Mouse (Mus musculus): ENCODE measurements around the gene Lats1. TPM values are rescaled to one million over a fixed set of nuclear protein-coding genes. Genes with fewer than 3 reads are reported as not detected.
"Not testable (repeated sequence)": the region's sequence is repeated elsewhere in the genome, so short reads cannot be mapped to it uniquely, and the experiment has no call there.

The Lats1 gene
- total and polyA plus RNA-seq, 3 experiments = 11.1 to 73.4 (median 17.8) TPM

GRCm38 (mm10) chr10:7745528-7745927 lies 64.5 kb downstream of the Lats1 start:
- not testable (repeated sequence) for DNase-seq (ENCODE audit: low read depth, low spot score); H3K9me3 ChIP-seq (replicated peaks; ENCODE audit: insufficient read depth, low read length); H3K9ac ChIP-seq (ENCODE audit: control insufficient read depth, low read depth, low read length, poor library complexity, severe bottlenecking)

DNA sequence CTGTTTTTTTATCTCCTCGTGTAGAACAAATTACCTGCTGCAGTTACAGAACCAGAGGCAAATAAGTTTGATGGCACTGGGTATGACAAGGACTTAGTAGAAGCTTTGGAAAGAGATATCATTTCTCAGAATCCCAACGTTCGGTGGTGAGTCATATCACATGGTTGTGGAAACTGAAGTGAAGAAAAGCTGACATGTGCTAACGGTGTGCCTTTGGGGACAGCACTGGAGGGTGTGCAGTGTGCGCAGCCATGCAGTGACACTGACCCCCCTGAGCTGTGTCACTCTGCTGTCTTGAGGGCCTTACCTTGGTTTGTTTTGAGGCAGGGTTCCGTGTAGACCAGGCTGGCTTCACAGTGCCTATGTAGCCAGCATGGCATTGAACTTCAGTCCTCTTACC lies 67.7 kb downstream of the Lats1 start:
- Histone ChIP-seq H3K9ac (ENCODE audit: control insufficient read depth, low read depth, low read length, poor library complexity, severe bottlenecking) (no peak overlapping the region), H3K27me3 (ENCODE audit: control insufficient read depth in 1 of 2, insufficient read depth in 2 of 2, low read length in 2 of 2) (no peaks in the 10 kb centered on the region), H3K36me3 (ENCODE audit: control insufficient read depth in 1 of 2, insufficient read depth in 2 of 2, low read length in 2 of 2) (peaks cover 3 to 18% of the 10 kb centered on the region in 2 experiments; a peak in 3 of 4 replicates), H3K79me2 (ENCODE audit: control insufficient read depth, insufficient read depth, low read length, poor library complexity) (no peaks in the 10 kb centered on the region), H3K9me3 (replicated peaks; ENCODE audit: insufficient read depth, low read length) (no peaks in the 10 kb centered on the region), H3K4me3 (ENCODE audit: control insufficient read depth in 1 of 2, insufficient read depth in 1 of 2, low read depth in 2 of 2, low read length in 2 of 2) (no peak overlapping the region), H3K27ac (ENCODE audit: control insufficient read depth, low read depth, low read length) (no peak overlapping the region), H3K4me1 (ENCODE audit: control insufficient read depth in 1 of 2, insufficient read depth in 2 of 2, low read length in 2 of 2) (no peaks in the 10 kb centered on the region)
- no peak for DNase-seq (ENCODE audit: low read depth, low spot score)
- TF ChIP-seq ZKSCAN1 (IDR thresholded peaks at IDR 0.05; ENCODE audit: low read depth, low read length) (no peak), USF2 (IDR thresholded peaks at IDR 0.05; ENCODE audit: borderline replicate concordance in 1 of 2, insufficient read depth in 1 of 2, low read depth in 1 of 2, low read length in 2 of 2) (no peak), UBTF (IDR thresholded peaks at IDR 0.05; ENCODE audit: borderline replicate concordance, insufficient read depth, low read depth, low read length) (no peak), MAFK (IDR thresholded peaks at IDR 0.05; ENCODE audit: borderline replicate concordance, low read depth, low read length) (no peak), ELF1 (IDR thresholded peaks at IDR 0.05; ENCODE audit: low read depth, low read length) (no peak), ETS1 (IDR thresholded peaks at IDR 0.05; ENCODE audit: low read depth, low read length) (no peak), MYC (IDR thresholded peaks at IDR 0.05; ENCODE audit: low read depth, low read length) (no peak), SMC3 (IDR thresholded peaks at IDR 0.05; ENCODE audit: low read depth, low read length) (no peak), MAZ (IDR thresholded peaks at IDR 0.05; ENCODE audit: low read depth, low read length) (no peak), CHD2 (IDR thresholded peaks at IDR 0.05; ENCODE audit: low read length) (no peak), POLR2AphosphoS2 (IDR thresholded peaks at IDR 0.05; ENCODE audit: low read length) (no peak), TCF12 (IDR thresholded peaks at IDR 0.05; ENCODE audit: low read depth, low read length) (no peak)

More at GRCm38 (mm10) chr10:7745528-7745927, 64.5 kb downstream of the Lats1 start:
- H3K4me3 ChIP-seq (ENCODE audit: control insufficient read depth in 1 of 2, insufficient read depth in 1 of 2, low read depth in 2 of 2, low read length in 2 of 2); H3K4me1 ChIP-seq (ENCODE audit: control insufficient read depth in 1 of 2, insufficient read depth in 2 of 2, low read length in 2 of 2); H3K27ac ChIP-seq (ENCODE audit: control insufficient read depth, low read depth, low read length); H3K27me3 ChIP-seq (ENCODE audit: control insufficient read depth in 1 of 2, insufficient read depth in 2 of 2, low read length in 2 of 2); H3K36me3 ChIP-seq (ENCODE audit: control insufficient read depth in 1 of 2, insufficient read depth in 2 of 2, low read length in 2 of 2); H3K79me2 ChIP-seq (ENCODE audit: control insufficient read depth, insufficient read depth, low read length, poor library complexity): not testable (repeated sequence)

GRCm38 (mm10) chr10:7757544-7757943 lies 76.5 kb downstream of the Lats1 start:
- Histone ChIP-seq H3K79me2 (ENCODE audit: control insufficient read depth, insufficient read depth, low read length, poor library complexity) (no peaks in the 10 kb centered on the region), H3K4me3 (ENCODE audit: control insufficient read depth in 1 of 2, insufficient read depth in 1 of 2, low read depth in 2 of 2, low read length in 2 of 2) (no peak overlapping the region), H3K4me1 (ENCODE audit: control insufficient read depth in 1 of 2, insufficient read depth in 2 of 2, low read length in 2 of 2) (peaks cover 8 to 15% of the 10 kb centered on the region in 2 experiments), H3K27ac (ENCODE audit: control insufficient read depth, low read depth, low read length) (peak overlapping the region; percentile 13; the same call in 1 of the 2 replicates), H3K36me3 (ENCODE audit: control insufficient read depth in 1 of 2, insufficient read depth in 2 of 2, low read length in 2 of 2) (peaks cover 12 to 18% of the 10 kb centered on the region in 2 experiments), H3K27me3 (ENCODE audit: control insufficient read depth in 1 of 2, insufficient read depth in 2 of 2, low read length in 2 of 2) (no peaks in the 10 kb centered on the region), H3K9me3 (replicated peaks; ENCODE audit: insufficient read depth, low read length) (no peaks in the 10 kb centered on the region), H3K9ac (ENCODE audit: control insufficient read depth, low read depth, low read length, poor library complexity, severe bottlenecking) (no peak overlapping the region)
- DNase-seq (ENCODE audit: low read depth, low spot score) = peak; percentile 70
- TF ChIP-seq TCF12 (IDR thresholded peaks at IDR 0.05; ENCODE audit: low read depth, low read length) (peak; percentile 80), MYC (IDR thresholded peaks at IDR 0.05; ENCODE audit: low read depth, low read length) (0 out of 2 replicates have a peak, but pooled peaks have one; percentile 13), ETS1 (IDR thresholded peaks at IDR 0.05; ENCODE audit: low read depth, low read length) (peak; percentile 39; the same call in 1 of the 2 replicates), MYB (IDR thresholded peaks at IDR 0.05; ENCODE audit: low read depth, low read length) (no peak), EP300 (IDR thresholded peaks at IDR 0.05; ENCODE audit: low read depth in 1 of 2, low read length in 2 of 2) (peak; percentile 76 to 85), TAL1 (IDR thresholded peaks at IDR 0.05; ENCODE audit: low read length) (peak; percentile 87), KAT2A (conservative IDR thresholded peaks at IDR 0.05; ENCODE audit: low read depth, low read length) (no peak), ELF1 (IDR thresholded peaks at IDR 0.05; ENCODE audit: low read depth, low read length) (peak; percentile 56; the same call in 1 of the 2 replicates), GATA1 (IDR thresholded peaks at IDR 0.05; ENCODE audit: low read depth, low read length) (peak; percentile 88), RCOR1 (IDR thresholded peaks at IDR 0.05; ENCODE audit: low read depth, low read length) (peak; percentile 70; the same call in 1 of the 2 replicates)
